Comparison of ENCODE assay signal across 8 mouse cellular contexts in the genomic region with DNA sequence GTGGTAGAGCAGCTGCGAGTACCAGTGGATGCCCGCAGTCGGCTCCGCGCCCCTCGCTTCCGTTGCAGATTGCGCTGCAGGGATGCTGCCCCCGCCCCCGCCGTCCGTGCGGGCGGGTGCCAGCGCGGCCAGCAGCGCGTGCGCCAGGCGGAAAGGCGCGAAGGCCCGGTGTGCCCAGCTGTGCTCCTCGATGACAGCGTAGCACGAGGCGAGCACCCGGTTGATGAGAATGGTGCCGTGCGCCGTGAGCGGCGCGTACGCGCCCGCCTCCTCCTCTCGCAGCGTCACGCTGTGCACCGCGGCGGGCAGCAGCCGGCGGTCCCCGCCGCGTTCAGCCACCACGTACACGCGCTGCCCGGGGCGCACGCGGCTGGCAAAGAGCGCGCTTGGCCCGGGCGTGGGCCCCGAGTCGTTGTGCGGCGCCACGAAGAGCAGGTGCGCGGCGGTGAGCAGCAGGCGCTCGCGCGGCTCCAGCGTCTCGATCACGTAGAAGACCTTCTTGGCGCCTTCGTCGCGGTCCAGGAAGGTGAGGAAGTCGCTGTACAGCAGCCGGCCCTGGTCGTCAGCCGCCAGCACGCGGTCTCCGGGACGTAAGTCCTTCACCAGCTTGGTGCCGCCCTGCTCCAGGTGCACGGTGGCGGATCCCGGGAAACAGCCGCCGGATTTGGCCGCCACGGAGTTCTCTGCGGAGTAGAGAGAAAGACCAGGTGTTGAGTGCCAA. TPM values are rescaled to one million over a fixed set of nuclear protein-coding genes. Genes with fewer than 3 reads are reported as not detected.
DNase-seq lines count a peak whose midpoint lies in the region; ATAC-seq lines count a peak whose summit lies in the region.

No protein-coding gene starts in this region.

- peak overlapping the region; percentile 38 for H3K4me3 ChIP-seq in kidney, embryonic 16.5 days (ENCODE audit: low read length)
- H3K4me3 ChIP-seq in forebrain, embryonic 12.5 days (replicated peaks), result peak overlapping the region; percentile 44
- H3K4me3 ChIP-seq in limb, embryonic 15.5 days, result peak overlapping the region; percentile 42

- DNase-seq in kidney, adult 8-10 months, result no peak
- peak; percentile 67 for DNase-seq in R1 (ENCODE audit: low read depth, low spot score)
- peak; percentile 38 for DNase-seq in right cerebral cortex, postnatal 25 days
- DNase-seq in spleen, postnatal 36 days (ENCODE audit: low spot score in 2 of 2), result no peak
- no peak for DNase-seq in adipocyte (ENCODE audit: low spot score)

- H3K4me2 ChIP-seq in kidney, embryonic 16.5 days (replicated peaks; ENCODE audit: low read depth, low read length), result peak overlapping the region; percentile 55
- H3K4me2 ChIP-seq in forebrain, embryonic 12.5 days, result peak overlapping the region; percentile 64
- peak overlapping the region; percentile 70 for H3K4me2 ChIP-seq in limb, embryonic 15.5 days

- H3K4me1 ChIP-seq in kidney, embryonic 16.5 days (ENCODE audit: insufficient read depth, low read length), result peaks cover 28% of the 10 kb centered on the region
- H3K4me1 ChIP-seq in forebrain, embryonic 12.5 days, result peaks cover 56% of the 10 kb centered on the region
- H3K4me1 ChIP-seq in limb, embryonic 15.5 days, result peaks cover 31% of the 10 kb centered on the region

- ATAC-seq in kidney, embryonic 16.5 days (ENCODE audit: low FRiP score, low TSS enrichment), result no peak; the same call in 1 of the 2 replicates
- peak; percentile 43; the same call in 1 of the 2 replicates for ATAC-seq in forebrain, embryonic 12.5 days (ENCODE audit: low FRiP score)
- no peak for ATAC-seq in limb, embryonic 15.5 days (ENCODE audit: insufficient number of reproducible peaks, low FRiP score, low TSS enrichment, low read depth)

- no peaks in the 10 kb centered on the region for H3K9me3 ChIP-seq in kidney, embryonic 16.5 days (ENCODE audit: low read length)
- no peaks in the 10 kb centered on the region for H3K9me3 ChIP-seq in forebrain, embryonic 12.5 days
- no peaks in the 10 kb centered on the region for H3K9me3 ChIP-seq in limb, embryonic 15.5 days

- H3K27me3 ChIP-seq in kidney, embryonic 16.5 days (ENCODE audit: insufficient read depth, low read length), result peaks cover 79% of the 10 kb centered on the region
- H3K27me3 ChIP-seq in forebrain, embryonic 12.5 days, result peaks cover 82% of the 10 kb centered on the region
- peaks cover 87% of the 10 kb centered on the region for H3K27me3 ChIP-seq in limb, embryonic 15.5 days

- 2% methylated on average over 86 of the region's 95 CpGs for WGBS in kidney, embryonic 16.5 days
- WGBS in forebrain, embryonic 12.5 days, result under 1% methylated on average over 88 of the region's 95 CpGs
- WGBS in limb, embryonic 15.5 days, result under 1% methylated on average over 91 of the region's 95 CpGs

- no peak overlapping the region for H3K27ac ChIP-seq in kidney, embryonic 16.5 days (ENCODE audit: low read length)
- peak overlapping the region; percentile 47; the same call in 1 of the 2 replicates for H3K27ac ChIP-seq in forebrain, embryonic 12.5 days
- no peak overlapping the region for H3K27ac ChIP-seq in limb, embryonic 15.5 days

- no peak overlapping the region for H3K9ac ChIP-seq in kidney, embryonic 16.5 days (replicated peaks; ENCODE audit: low read length)
- 0 out of 2 replicates have a peak overlapping the region, but pooled peaks have one; percentile 25 for H3K9ac ChIP-seq in forebrain, embryonic 12.5 days
- H3K9ac ChIP-seq in limb, embryonic 15.5 days, result no peak overlapping the region

- no peaks in the 10 kb centered on the region for H3K36me3 ChIP-seq in kidney, embryonic 16.5 days (ENCODE audit: insufficient read depth, low read length)
- no peaks in the 10 kb centered on the region for H3K36me3 ChIP-seq in forebrain, embryonic 12.5 days (replicated peaks)
- H3K36me3 ChIP-seq in limb, embryonic 15.5 days, result no peaks in the 10 kb centered on the region

RNA-seq across cellular contexts. Expression of a gene that starts 9.0 kb away (rescaled TPM):
- polyA plus RNA-seq in kidney, embryonic 16.5 days (2015; fragmentation: Nextera tagmentation; extraction: Ambion mirVana), result 0.85 and 0.96 TPM in 2 replicates
- polyA plus RNA-seq in forebrain, embryonic 12.5 days (2016; fragmentation: Nextera tagmentation; extraction: Ambion mirVana), result 2.7 and 4.2 TPM in 2 replicates
- 0.20 TPM in 1 of 2 replicates, not detected in the other for polyA plus RNA-seq in limb, embryonic 15.5 days (2015; fragmentation: Nextera tagmentation; extraction: Ambion mirVana)

Comparison
In these comparisons a context has a peak if more than half of its experiments do, and no peak if none do; other contexts are left out.
1. DNase-seq: peak in R1 (single experiment) and right cerebral cortex, postnatal 25 days (single experiment); none in kidney, adult 8-10 months (0 of 2), spleen, postnatal 36 days (0 of 2) and adipocyte (single experiment).
2. Peak in every context shown above with its lines, with median percentiles within 50 percentile points of each other: H3K4me2 ChIP-seq and H3K4me3 ChIP-seq.